Mouse (Mus musculus): ENCODE data around the gene Cela3b. TPM values are rescaled to one million over a fixed set of nuclear protein-coding genes. Genes with fewer than 3 reads are reported as not detected.

The Cela3b gene
- total and polyA plus RNA-seq, 3 experiments = not detected

- no peaks in the 10 kb centered on the region for H3K27me3 ChIP-seq (ENCODE audit: control insufficient read depth, insufficient read depth, low read length)
- no peaks in the 10 kb centered on the region for H3K36me3 ChIP-seq (ENCODE audit: control insufficient read depth, insufficient read depth, low read length)
- H3K27ac ChIP-seq = peak overlapping the region; percentile 56
- no peaks in the 10 kb centered on the region for H3K79me2 ChIP-seq (replicated peaks; ENCODE audit: control insufficient read depth, insufficient read depth, low read length)
- H3K9ac ChIP-seq (ENCODE audit: low read depth, low read length) = no peak overlapping the region
- peaks cover 14% of the 10 kb centered on the region for H3K4me1 ChIP-seq (ENCODE audit: control insufficient read depth, insufficient read depth, low read length)
- no peak overlapping the region for H3K4me3 ChIP-seq
- no peak for DNase-seq
- 64% methylated on average over 16 of the region's 16 CpGs for WGBS
- intact Hi-C loops (cut with DNase I) = no loop called here
- TF ChIP-seq EP300 (IDR thresholded peaks at IDR 0.05; ENCODE audit: insufficient read depth, low read depth, low read length) (no peak), POLR2A (IDR thresholded peaks at IDR 0.05; ENCODE audit: insufficient read depth, low read depth, low read length) (no peak), CTCF (IDR thresholded peaks at IDR 0.05) (no peak)
These were observed 58.5 kb downstream of the Cela3b start for GRCm38 (mm10) chr4:137371596-137372523.

Other genes with a start within 250 kb of the Cela3b start
- gene Wnt4, start 153.1 kb downstream of the Cela3b start, total RNA-seq (2021) = under 1 TPM; 0.23 to 0.25 TPM
- gene Wnt4, start 153.1 kb downstream of the Cela3b start, polyA plus RNA-seq (2012; rRNA removed) = 0.26 and 0.47 TPM in 2 replicates
- 100 to 1,000 TPM; 136 to 137 TPM for gene Cdc42, start 72.8 kb downstream of the Cela3b start, total RNA-seq (2021)
- gene Cdc42, start 72.8 kb downstream of the Cela3b start, polyA plus RNA-seq (2012; rRNA removed) = 68.4 and 141 TPM in 2 replicates
- gene Cela3a, start 20.7 kb downstream of the Cela3b start, total RNA-seq (2021) = not detected
- not detected in 2 replicates for gene Cela3a, start 20.7 kb downstream of the Cela3b start, polyA plus RNA-seq (2012; rRNA removed)
- gene 1700013G24Rik, start 22.7 kb upstream of the Cela3b start, total RNA-seq (2021) = not detected
- 0.38 and 0.57 TPM in 2 replicates for gene 1700013G24Rik, start 22.7 kb upstream of the Cela3b start, polyA plus RNA-seq (2012; rRNA removed)
- 100 to 1,000 TPM; 174 to 190 TPM for gene Hspg2, start 38.2 kb upstream of the Cela3b start, total RNA-seq (2021)
- 86.7 and 114 TPM in 2 replicates for gene Hspg2, start 38.2 kb upstream of the Cela3b start, polyA plus RNA-seq (2012; rRNA removed)
- not detected for gene Ldlrad2, start 144.0 kb upstream of the Cela3b start, total RNA-seq (2021)
- gene Ldlrad2, start 144.0 kb upstream of the Cela3b start, polyA plus RNA-seq (2012; rRNA removed) = not detected in 2 replicates
- gene Usp48, start 163.2 kb upstream of the Cela3b start, total RNA-seq (2021) = 10 to 100 TPM; 30.0 to 37.6 TPM
- gene Usp48, start 163.2 kb upstream of the Cela3b start, polyA plus RNA-seq (2012; rRNA removed) = 29.7 and 49.1 TPM in 2 replicates
- gene Rap1gap, start 234.2 kb upstream of the Cela3b start, total RNA-seq (2021) = 10 to 100 TPM; 14.7 to 15.6 TPM
- 33.6 and 35.9 TPM in 2 replicates for gene Rap1gap, start 234.2 kb upstream of the Cela3b start, polyA plus RNA-seq (2012; rRNA removed)

All from heart, adult 2 months (tissue).